Mouse (Mus musculus) adrenal gland, adult 8-10 months (tissue): ENCODE results near the gene Fam71a. TPM values are rescaled to one million over a fixed set of nuclear protein-coding genes. Genes with fewer than 3 reads are reported as not detected.
A peak's percentile ranks its signal among the peaks of the same experiment; 100 is the strongest.

Experiments
- DNase-seq: peaks from one replicate; pipeline ENCODE4 v3.0.0; 2022
- total RNA-seq, 4 experiments: library from RNA; stranded (reverse); gene quantifications; 2 replicates each; pipeline ENCODE4 v1.2.4; 2022

Gene Fam71a
- not detected for total RNA-seq

GRCm38 (mm10) chr1:191164717-191165116 lies at the start of gene Fam71a:
Fam71a (minus strand) TSS chr1:191164817.
- no peak for DNase-seq

- DNase-seq: no peak
These were observed 46.5 kb upstream of the Fam71a start for GRCm38 (mm10) chr1:191211096-191211495.

- no peak for DNase-seq
These were observed 41.2 kb upstream of the Fam71a start for GRCm38 (mm10) chr1:191205791-191206190.

GRCm38 (mm10) chr1:191204876-191205275 lies 40.3 kb upstream of the Fam71a start:
- no peak for DNase-seq

GRCm38 (mm10) chr1:191203496-191203895 lies 38.9 kb upstream of the Fam71a start:
- DNase-seq: no peak

GRCm38 (mm10) chr1:191202208-191202952 lies 37.8 kb upstream of the Fam71a start:
- DNase-seq: no peak

- DNase-seq: no peak
These were observed 36.4 kb upstream of the Fam71a start for GRCm38 (mm10) chr1:191200816-191201602.

- DNase-seq: no peak
These were observed 33.3 kb upstream of the Fam71a start for GRCm38 (mm10) chr1:191197916-191198315.

GRCm38 (mm10) chr1:191196016-191196415 lies 31.4 kb upstream of the Fam71a start:
- no peak for DNase-seq

- DNase-seq: no peak
These were observed 29.2 kb upstream of the Fam71a start for GRCm38 (mm10) chr1:191193657-191194424.

GRCm38 (mm10) chr1:191192751-191193150 lies 28.1 kb upstream of the Fam71a start:
- no peak for DNase-seq

GRCm38 (mm10) chr1:191192213-191192612 lies 27.6 kb upstream of the Fam71a start:
- no peak for DNase-seq

- DNase-seq: no peak
These were observed 25.2 kb upstream of the Fam71a start for GRCm38 (mm10) chr1:191189671-191190372.

GRCm38 (mm10) chr1:191186386-191186770 lies 21.8 kb upstream of the Fam71a start:
- no peak for DNase-seq

- no peak for DNase-seq
These were observed 21.3 kb upstream of the Fam71a start for GRCm38 (mm10) chr1:191185761-191186385.

GRCm38 (mm10) chr1:191184841-191185251 lies 20.2 kb upstream of the Fam71a start:
- no peak for DNase-seq

- no peak for DNase-seq
These were observed 19.6 kb upstream of the Fam71a start for GRCm38 (mm10) chr1:191184066-191184815.

GRCm38 (mm10) chr1:191183163-191184065 lies 18.8 kb upstream of the Fam71a start:
- DNase-seq: peak; percentile 100

- peak; percentile 52 for DNase-seq
These were observed 18.0 kb upstream of the Fam71a start for GRCm38 (mm10) chr1:191182431-191183162.
